Mouse (Mus musculus): Measurements from ENCODE around the gene Tax1bp3. TPM values are rescaled to one million over a fixed set of nuclear protein-coding genes. Genes with fewer than 3 reads are reported as not detected.

Tax1bp3 gene
- polyA plus RNA-seq, 1 experiment from 2014 or later: 203 TPM

DNA sequence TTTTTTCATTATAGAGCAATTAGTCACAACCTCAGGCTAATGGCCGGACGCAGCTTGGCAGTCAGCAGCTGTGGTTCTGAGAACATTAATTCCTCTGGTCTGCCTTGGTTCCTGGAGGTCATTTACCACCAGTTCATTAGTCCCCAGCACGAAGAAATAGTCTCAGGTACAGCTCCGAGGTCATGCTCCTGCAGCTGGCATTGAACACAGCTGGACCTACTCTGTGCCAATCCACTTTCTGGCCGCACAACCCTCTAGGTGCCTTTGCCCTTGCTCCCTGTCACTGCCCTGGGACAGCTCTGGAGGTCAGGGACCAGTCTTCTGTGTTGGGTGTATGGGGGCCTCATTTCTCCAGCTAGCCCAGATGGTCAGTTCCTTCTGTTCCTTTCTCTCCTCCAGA lies 52.0 kb downstream of the Tax1bp3 start:
- Histone ChIP-seq H3K27ac (ENCODE audit: low read depth, low read length) (no peak overlapping the region), H3K36me3 (ENCODE audit: control insufficient read depth, insufficient read depth, low read length) (no peaks in the 10 kb centered on the region), H3K4me1 (ENCODE audit: control insufficient read depth, insufficient read depth, low read length) (no peaks in the 10 kb centered on the region), H3K9me3 (replicated peaks; ENCODE audit: control insufficient read depth, low read length) (no peaks in the 10 kb centered on the region; the same call in 1 of the 2 replicates), H3K4me2 (ENCODE audit: low read length) (no peak overlapping the region), H3K27me3 (replicated peaks; ENCODE audit: control insufficient read depth, insufficient read depth, low read length) (no peaks in the 10 kb centered on the region), H3K9ac (ENCODE audit: low read length) (no peak overlapping the region), H3K4me3 (ENCODE audit: low read depth, low read length) (no peak overlapping the region)
- 84% methylated on average over 5 of the region's 5 CpGs for WGBS
- ATAC-seq (no peak), DNase-seq (ENCODE audit: low spot score) (no peak)

DNA sequence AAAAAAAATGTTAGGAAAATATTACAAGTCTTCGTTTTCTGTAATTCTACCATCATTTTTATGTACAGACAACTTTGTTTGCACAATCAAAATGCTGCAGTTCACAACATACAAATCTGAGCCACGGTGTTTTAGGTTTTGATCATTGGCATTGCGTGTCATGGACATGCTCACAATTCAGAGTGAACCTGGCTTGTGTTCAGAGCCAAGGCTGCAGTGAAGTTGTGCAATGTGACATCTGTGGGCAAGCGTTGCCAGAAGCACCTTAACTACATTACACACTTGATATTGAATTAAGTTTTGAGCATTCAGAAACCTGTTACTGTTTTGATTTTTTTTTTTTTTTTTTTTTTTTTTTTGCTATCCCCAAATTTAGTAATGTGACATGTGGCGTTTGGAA lies 53.2 kb downstream of the Tax1bp3 start:
- Histone ChIP-seq H3K27me3 (replicated peaks; ENCODE audit: control insufficient read depth, insufficient read depth, low read length) (no peaks in the 10 kb centered on the region), H3K4me1 (ENCODE audit: control insufficient read depth, insufficient read depth, low read length) (no peaks in the 10 kb centered on the region), H3K4me2 (ENCODE audit: low read length) (no peak overlapping the region), H3K9ac (ENCODE audit: low read length) (no peak overlapping the region), H3K36me3 (ENCODE audit: control insufficient read depth, insufficient read depth, low read length) (no peaks in the 10 kb centered on the region), H3K4me3 (ENCODE audit: low read depth, low read length) (no peak overlapping the region), H3K27ac (ENCODE audit: low read depth, low read length) (no peak overlapping the region), H3K9me3 (replicated peaks; ENCODE audit: control insufficient read depth, low read length) (no peaks in the 10 kb centered on the region; the same call in 1 of the 2 replicates)
- ATAC-seq (no peak), DNase-seq (ENCODE audit: low spot score) (no peak)
- 89% methylated on average over 5 of the region's 5 CpGs for WGBS

DNA sequence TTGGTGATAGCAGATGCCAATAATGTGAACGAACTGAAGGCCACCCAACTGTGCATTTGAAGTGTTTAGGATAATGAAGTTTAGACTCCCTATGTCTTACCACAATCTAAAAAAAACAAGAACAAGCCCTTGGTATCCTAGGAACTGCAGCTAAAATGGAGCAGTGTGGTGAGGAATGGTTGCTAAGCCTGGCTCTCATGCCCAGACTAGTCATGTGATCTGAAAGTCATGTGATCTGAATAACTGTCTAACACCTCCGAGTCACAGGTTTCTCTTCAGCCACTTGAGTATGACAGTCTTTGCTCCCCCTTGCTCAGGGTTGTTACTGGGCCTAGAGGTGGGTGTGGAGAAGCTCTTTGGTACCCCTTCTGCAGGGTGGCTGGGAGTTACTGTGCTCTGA lies 55.6 kb downstream of the Tax1bp3 start:
- ATAC-seq: no peak
- no peak overlapping the region for H3K9ac ChIP-seq (ENCODE audit: low read length)
- H3K27ac ChIP-seq (ENCODE audit: low read depth, low read length): no peak overlapping the region
- WGBS: 66% methylated on average over 2 of the region's 2 CpGs
- H3K4me3 ChIP-seq (ENCODE audit: low read depth, low read length): no peak overlapping the region
- H3K4me2 ChIP-seq (ENCODE audit: low read length): no peak overlapping the region
- no peaks in the 10 kb centered on the region for H3K36me3 ChIP-seq (ENCODE audit: control insufficient read depth, insufficient read depth, low read length)
- H3K27me3 ChIP-seq (replicated peaks; ENCODE audit: control insufficient read depth, insufficient read depth, low read length): no peaks in the 10 kb centered on the region
- no peak for DNase-seq (ENCODE audit: low spot score)
- no peaks in the 10 kb centered on the region for H3K4me1 ChIP-seq (ENCODE audit: control insufficient read depth, insufficient read depth, low read length)
- H3K9me3 ChIP-seq (replicated peaks; ENCODE audit: control insufficient read depth, low read length): no peaks in the 10 kb centered on the region; the same call in 1 of the 2 replicates

Other genes starting within 250 kb of the Tax1bp3 start
- 0.43 and 0.74 TPM in 2 replicates for gene Atp2a3, start 215.9 kb upstream of the Tax1bp3 start, polyA plus RNA-seq (2014; fragmentation: Nextera tagmentation; extraction: Ambion mirVana)
- gene P2rx1, start 178.0 kb upstream of the Tax1bp3 start, polyA plus RNA-seq (2014; fragmentation: Nextera tagmentation; extraction: Ambion mirVana): 0.53 and 0.57 TPM in 2 replicates
- 8.0 and 10.8 TPM in 2 replicates for gene Camkk1, start 158.1 kb upstream of the Tax1bp3 start, polyA plus RNA-seq (2014; fragmentation: Nextera tagmentation; extraction: Ambion mirVana)
- gene Ncbp3, start 129.3 kb upstream of the Tax1bp3 start, polyA plus RNA-seq (2014; fragmentation: Nextera tagmentation; extraction: Ambion mirVana): 5.7 and 6.5 TPM in 2 replicates
- gene Itgae, start 86.5 kb upstream of the Tax1bp3 start, polyA plus RNA-seq (2014; fragmentation: Nextera tagmentation; extraction: Ambion mirVana): 0.11 and 0.25 TPM in 2 replicates
- 6.5 and 6.6 TPM in 2 replicates for gene Haspin, start 38.8 kb upstream of the Tax1bp3 start, polyA plus RNA-seq (2014; fragmentation: Nextera tagmentation; extraction: Ambion mirVana)
- gene P2rx5, start 16.7 kb upstream of the Tax1bp3 start, polyA plus RNA-seq (2014; fragmentation: Nextera tagmentation; extraction: Ambion mirVana): 0.78 and 0.93 TPM in 2 replicates
- 140 and 163 TPM in 2 replicates for gene Emc6, start within 50 bp of the Tax1bp3 start, polyA plus RNA-seq (2014; fragmentation: Nextera tagmentation; extraction: Ambion mirVana)
- gene Ctns, start 22.0 kb downstream of the Tax1bp3 start, polyA plus RNA-seq (2014; fragmentation: Nextera tagmentation; extraction: Ambion mirVana): 17.6 and 19.7 TPM in 2 replicates
- gene Shpk, start 22.4 kb downstream of the Tax1bp3 start, polyA plus RNA-seq (2014; fragmentation: Nextera tagmentation; extraction: Ambion mirVana): 1.1 and 1.5 TPM in 2 replicates
- 0.09 TPM in 1 of 2 replicates, not detected in the other for gene Trpv1, start 57.2 kb downstream of the Tax1bp3 start, polyA plus RNA-seq (2014; fragmentation: Nextera tagmentation; extraction: Ambion mirVana)
- 0.14 TPM in 1 of 2 replicates, not detected in the other for gene Trpv3, start 90.3 kb downstream of the Tax1bp3 start, polyA plus RNA-seq (2014; fragmentation: Nextera tagmentation; extraction: Ambion mirVana)
- 0.74 and 0.91 TPM in 2 replicates for gene Aspa, start 152.5 kb downstream of the Tax1bp3 start, polyA plus RNA-seq (2014; fragmentation: Nextera tagmentation; extraction: Ambion mirVana)
- not detected in 2 replicates for gene Gm49340, start 152.7 kb downstream of the Tax1bp3 start, polyA plus RNA-seq (2014; fragmentation: Nextera tagmentation; extraction: Ambion mirVana)
- not detected in 2 replicates for gene Spata22, start 152.7 kb downstream of the Tax1bp3 start, polyA plus RNA-seq (2014; fragmentation: Nextera tagmentation; extraction: Ambion mirVana)
- not detected in 2 replicates for gene Olfr20, start 173.7 kb downstream of the Tax1bp3 start, polyA plus RNA-seq (2014; fragmentation: Nextera tagmentation; extraction: Ambion mirVana)
- gene Olfr376, start 194.2 kb downstream of the Tax1bp3 start, polyA plus RNA-seq (2014; fragmentation: Nextera tagmentation; extraction: Ambion mirVana): not detected in 2 replicates
- not detected in 2 replicates for gene Olfr1, start 222.5 kb downstream of the Tax1bp3 start, polyA plus RNA-seq (2014; fragmentation: Nextera tagmentation; extraction: Ambion mirVana)